Mouse (Mus musculus) hindbrain, embryonic 12.5 days (tissue): ENCODE measurements at regions not wholly inside any gene's neighbourhood (a gene's known extent, or its start where the extent isn't known, plus 50 kb on each side); places are given as distances from the start of the nearest gene placed in this dataset.

Experiments
- ATAC-seq: fragments of 200-750 bp; cut with Nextera tagmentation; 2 replicates; pipeline ENCODE4 v1.8.0; 2017; ENCODE audit warnings: moderate TSS enrichment; ENCODE audit not compliant: low FRiP score
- H3K27ac ChIP-seq: fragments of 300-500 bp; sonication (generic); 2 replicates; pipeline ENCODE4 v1.5.1; 2016; ENCODE audit warnings: mild to moderate bottlenecking
- H3K27me3 ChIP-seq: fragments of 300-500 bp; sonication (generic); 2 replicates; pipeline ENCODE4 v1.6.1; 2016; ENCODE audit warnings: mild to moderate bottlenecking
- H3K36me3 ChIP-seq: fragments of 300-500 bp; sonication (generic); 2 replicates; pipeline ENCODE4 v1.6.1; 2016; ENCODE audit warnings: mild to moderate bottlenecking
- H3K4me1 ChIP-seq: fragments of 300-500 bp; sonication (generic); 2 replicates; pipeline ENCODE4 v1.6.1; 2016
- H3K4me2 ChIP-seq: fragments of 300-500 bp; sonication (generic); replicated peaks from 2 replicates; pipeline ENCODE4 v1.6.1; 2016; ENCODE audit warnings: mild to moderate bottlenecking
- H3K4me3 ChIP-seq: fragments of 300-500 bp; sonication (generic); 2 replicates; pipeline ENCODE4 v1.5.1; 2016; ENCODE audit warnings: mild to moderate bottlenecking
- H3K9ac ChIP-seq: fragments of 300-500 bp; sonication (generic); 2 replicates; pipeline ENCODE4 v1.6.1; 2016; ENCODE audit warnings: mild to moderate bottlenecking, moderate library complexity
- H3K9me3 ChIP-seq: fragments of 300-500 bp; sonication (generic); replicated peaks from 2 replicates; pipeline ENCODE4 v1.6.1; 2016; ENCODE audit warnings: mild to moderate bottlenecking
- WGBS: fragments of 180-500 bp; shearing (Covaris S2); methylation state at CpG from one replicate; pipeline ENCODE4 v1.1.7; 2016; 5-methylcytosine and 5-hydroxymethylcytosine counted together

DNA sequence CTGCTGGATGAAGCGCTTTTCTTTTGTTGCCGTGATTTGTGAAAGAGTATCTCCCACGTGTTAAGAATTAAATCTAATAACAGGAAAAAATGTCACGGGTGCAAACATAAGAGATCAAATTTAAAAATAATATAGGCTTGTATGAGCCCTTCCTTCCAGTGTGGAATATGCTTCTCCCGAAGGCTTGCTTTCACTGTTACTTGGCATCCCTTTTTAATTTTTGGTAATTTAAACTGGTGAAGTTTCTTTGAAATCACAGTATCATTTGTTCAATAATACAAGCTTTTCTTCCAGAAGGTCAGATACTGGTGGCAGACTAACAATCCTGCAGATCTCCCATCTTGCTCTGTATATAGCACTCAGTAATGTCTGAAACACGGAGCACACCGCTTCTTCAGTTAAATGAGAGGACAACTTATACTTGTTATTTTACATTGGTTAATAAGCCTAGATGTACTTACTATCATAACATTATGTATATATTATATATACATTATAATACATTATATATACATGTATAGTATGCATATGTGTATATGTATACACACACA, 98.2 kb downstream of the Plk2 start:
- Histone ChIP-seq H3K4me2 (peak overlapping the region; percentile 33), H3K9ac (no peak overlapping the region), H3K9me3 (no peaks in the 10 kb centered on the region), H3K4me1 (peaks cover 6% of the 10 kb centered on the region), H3K36me3 (no peaks in the 10 kb centered on the region), H3K27ac (peak overlapping the region; percentile 50; the same call in 1 of the 2 replicates), H3K4me3 (no peak overlapping the region), H3K27me3 (no peaks in the 10 kb centered on the region)
- 60% methylated on average over 7 of the region's 7 CpGs for WGBS
- peak; percentile 57 for ATAC-seq

DNA sequence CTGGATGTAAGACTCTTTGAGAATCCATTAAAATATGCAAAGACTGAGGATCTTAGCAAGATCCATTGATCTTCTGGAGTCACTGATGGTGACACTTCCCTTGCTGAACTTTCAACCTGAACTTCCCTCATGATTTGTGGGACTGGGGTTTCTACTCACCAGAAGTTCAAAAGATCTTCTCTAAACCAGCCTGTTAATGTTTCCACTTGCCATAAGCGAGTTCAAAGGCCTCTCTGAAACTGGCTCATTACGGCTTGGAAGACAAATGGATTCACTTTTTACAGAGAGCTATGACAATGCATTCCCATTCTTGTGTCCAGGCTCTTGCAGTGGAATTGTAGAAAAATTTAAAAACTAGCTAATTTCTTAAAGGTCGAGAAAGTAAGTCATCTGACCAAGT, 102.6 kb downstream of the Plk2 start:
- Histone ChIP-seq H3K4me1 (peaks cover 6% of the 10 kb centered on the region), H3K4me3 (no peak overlapping the region), H3K27me3 (no peaks in the 10 kb centered on the region), H3K9me3 (no peaks in the 10 kb centered on the region), H3K27ac (no peak overlapping the region), H3K4me2 (no peak overlapping the region), H3K36me3 (no peaks in the 10 kb centered on the region), H3K9ac (no peak overlapping the region)
- WGBS = 87% methylated on average over 3 of the region's 3 CpGs
- ATAC-seq = no peak

DNA sequence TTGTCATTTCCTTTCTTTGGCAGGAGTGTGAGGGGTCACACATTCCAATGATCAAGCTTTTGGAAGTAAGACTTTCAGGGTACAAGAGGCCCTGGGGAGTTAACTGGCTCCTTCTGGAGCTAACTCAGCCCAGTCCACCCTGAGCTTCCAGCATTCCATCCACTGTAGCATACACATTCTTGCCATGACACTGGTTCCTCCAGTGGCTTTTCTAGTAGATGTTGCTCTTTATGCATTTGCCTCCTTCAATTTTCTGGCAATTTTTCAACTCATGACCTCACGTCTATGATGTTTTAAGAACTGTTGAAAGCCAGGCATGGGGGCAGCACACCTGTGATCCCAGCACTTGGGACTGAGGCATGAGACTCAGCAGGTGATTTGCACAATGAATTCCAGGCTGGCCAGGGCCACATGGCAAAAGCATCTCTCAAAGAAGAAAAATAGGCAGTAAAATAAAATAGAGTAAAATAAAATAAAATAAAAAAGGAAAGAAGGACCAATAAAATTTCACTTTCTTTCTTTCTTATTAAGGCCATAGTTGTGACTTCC, 113.0 kb downstream of the Plk2 start:
- no peaks in the 10 kb centered on the region for H3K27me3 ChIP-seq
- no peak overlapping the region for H3K27ac ChIP-seq
- no peaks in the 10 kb centered on the region for H3K4me1 ChIP-seq
- 73% methylated on average over 1 of the region's 1 CpGs for WGBS
- no peak overlapping the region for H3K9ac ChIP-seq
- ATAC-seq = no peak
- H3K4me3 ChIP-seq = no peak overlapping the region
- no peak overlapping the region for H3K4me2 ChIP-seq
- no peaks in the 10 kb centered on the region for H3K36me3 ChIP-seq
- peaks cover 4% of the 10 kb centered on the region for H3K9me3 ChIP-seq

- ATAC-seq = no peak
- Histone ChIP-seq H3K36me3 (no peaks in the 10 kb centered on the region), H3K9me3 (no peaks in the 10 kb centered on the region), H3K9ac (no peak overlapping the region), H3K27ac (no peak overlapping the region), H3K4me3 (no peak overlapping the region), H3K27me3 (no peaks in the 10 kb centered on the region), H3K4me2 (no peak overlapping the region), H3K4me1 (no peaks in the 10 kb centered on the region)
- WGBS = 88% methylated on average over 8 of the region's 8 CpGs
These were observed 123.1 kb downstream of the Plk2 start for GRCm38 (mm10) chr13:110517986-110518385.

DNA sequence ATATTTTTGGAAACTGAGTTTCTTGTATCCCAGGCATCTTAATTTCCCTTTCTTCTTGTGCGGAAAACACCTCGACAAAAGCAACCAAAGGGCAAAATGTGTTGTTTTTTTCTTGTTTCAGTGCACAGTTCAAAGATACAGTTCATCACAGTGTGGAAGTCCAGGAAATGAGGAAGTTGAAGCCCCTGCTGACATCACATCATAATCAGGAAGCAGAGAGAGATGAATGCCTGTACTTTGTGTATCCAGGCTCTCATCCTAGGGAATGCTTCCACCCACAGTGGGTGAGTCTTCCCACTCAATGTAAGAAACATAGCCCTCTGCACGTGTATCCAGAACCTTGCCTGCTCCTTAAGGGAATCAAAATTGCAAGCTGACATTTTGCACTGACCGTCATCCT, 128.1 kb downstream of the Plk2 start:
- H3K27me3 ChIP-seq = no peaks in the 10 kb centered on the region
- H3K4me3 ChIP-seq = no peak overlapping the region
- no peak overlapping the region for H3K9ac ChIP-seq
- ATAC-seq = no peak
- H3K27ac ChIP-seq = no peak overlapping the region
- H3K4me2 ChIP-seq = no peak overlapping the region
- no peaks in the 10 kb centered on the region for H3K9me3 ChIP-seq
- H3K4me1 ChIP-seq = no peaks in the 10 kb centered on the region
- 88% methylated on average over 4 of the region's 4 CpGs for WGBS
- no peaks in the 10 kb centered on the region for H3K36me3 ChIP-seq

DNA sequence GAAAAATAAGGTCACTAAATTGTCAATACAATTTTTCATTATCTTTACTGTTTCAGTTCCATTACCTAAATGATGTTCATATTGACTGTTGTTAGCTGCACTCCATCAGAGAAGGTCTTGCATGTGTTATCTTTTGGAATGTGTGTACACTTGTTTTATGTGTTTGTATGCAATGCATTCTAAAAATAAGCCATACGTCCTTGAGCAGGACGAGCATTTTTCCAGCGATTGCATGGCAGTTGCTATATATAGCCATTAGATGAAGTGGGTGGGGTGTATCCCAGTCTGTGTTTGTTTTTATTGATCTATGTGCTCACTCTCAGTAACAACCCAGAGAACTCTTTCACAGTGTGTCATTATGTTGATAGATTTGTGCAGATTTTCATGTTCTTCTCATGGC, 132.8 kb downstream of the Plk2 start:
- no peak overlapping the region for H3K4me2 ChIP-seq
- no peak overlapping the region for H3K9ac ChIP-seq
- no peak overlapping the region for H3K27ac ChIP-seq
- no peaks in the 10 kb centered on the region for H3K4me1 ChIP-seq
- H3K9me3 ChIP-seq = no peaks in the 10 kb centered on the region
- ATAC-seq = no peak
- no peaks in the 10 kb centered on the region for H3K27me3 ChIP-seq
- 88% methylated on average over 3 of the region's 3 CpGs for WGBS
- H3K36me3 ChIP-seq = no peaks in the 10 kb centered on the region
- H3K4me3 ChIP-seq = no peak overlapping the region

DNA sequence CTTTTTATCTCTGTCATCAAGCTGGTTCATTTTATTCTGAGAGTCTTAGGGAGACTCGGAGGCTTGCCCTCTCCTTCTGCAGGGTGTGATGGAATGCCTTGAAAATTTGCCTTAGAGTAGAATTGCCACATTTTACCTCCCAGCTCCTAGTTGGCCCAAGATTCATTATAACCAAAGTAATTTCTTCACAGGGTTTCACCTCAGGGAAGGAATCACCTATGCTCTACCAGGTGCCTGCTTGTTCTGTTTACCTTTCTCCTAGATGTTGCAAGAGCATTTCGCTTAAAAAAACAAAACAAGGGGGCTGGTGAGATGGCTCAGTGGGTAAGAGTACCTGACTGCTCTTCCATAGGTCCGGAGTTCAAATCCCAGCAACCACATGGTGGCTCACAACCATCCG, 134.8 kb downstream of the Plk2 start:
- no peak overlapping the region for H3K27ac ChIP-seq
- no peak overlapping the region for H3K4me3 ChIP-seq
- H3K9me3 ChIP-seq = no peaks in the 10 kb centered on the region
- H3K9ac ChIP-seq = no peak overlapping the region
- 93% methylated on average over 4 of the region's 4 CpGs for WGBS
- H3K27me3 ChIP-seq = no peaks in the 10 kb centered on the region
- H3K4me2 ChIP-seq = no peak overlapping the region
- no peaks in the 10 kb centered on the region for H3K36me3 ChIP-seq
- no peaks in the 10 kb centered on the region for H3K4me1 ChIP-seq
- no peak for ATAC-seq

DNA sequence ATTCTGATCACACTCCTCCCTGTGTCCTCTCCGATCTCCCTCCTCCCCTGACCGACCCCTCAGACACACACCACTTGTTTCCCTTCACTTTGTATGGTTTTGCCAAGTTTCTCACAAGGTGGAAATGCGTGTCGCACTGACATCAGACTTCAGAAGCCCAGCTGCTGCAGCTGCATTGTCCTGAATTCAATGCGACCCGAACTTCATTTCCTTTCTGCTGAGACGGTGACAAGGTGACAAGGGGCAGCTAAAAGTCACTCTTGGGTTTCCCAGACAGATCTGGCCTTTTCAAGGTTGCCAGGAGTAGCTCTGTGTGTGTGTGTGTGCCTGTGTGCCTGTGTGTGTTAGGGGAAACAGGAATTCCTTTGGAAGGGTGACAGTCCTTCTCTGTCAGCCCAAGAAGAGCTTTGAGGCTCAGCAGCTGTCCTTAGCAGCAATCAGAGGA, 139.5 kb downstream of the Plk2 start:
- Histone ChIP-seq H3K36me3 (no peaks in the 10 kb centered on the region), H3K27ac (no peak overlapping the region), H3K9me3 (no peaks in the 10 kb centered on the region), H3K9ac (no peak overlapping the region), H3K27me3 (no peaks in the 10 kb centered on the region), H3K4me3 (no peak overlapping the region), H3K4me1 (no peaks in the 10 kb centered on the region), H3K4me2 (no peak overlapping the region)
- no peak for ATAC-seq
- 29% methylated on average over 7 of the region's 7 CpGs for WGBS

DNA sequence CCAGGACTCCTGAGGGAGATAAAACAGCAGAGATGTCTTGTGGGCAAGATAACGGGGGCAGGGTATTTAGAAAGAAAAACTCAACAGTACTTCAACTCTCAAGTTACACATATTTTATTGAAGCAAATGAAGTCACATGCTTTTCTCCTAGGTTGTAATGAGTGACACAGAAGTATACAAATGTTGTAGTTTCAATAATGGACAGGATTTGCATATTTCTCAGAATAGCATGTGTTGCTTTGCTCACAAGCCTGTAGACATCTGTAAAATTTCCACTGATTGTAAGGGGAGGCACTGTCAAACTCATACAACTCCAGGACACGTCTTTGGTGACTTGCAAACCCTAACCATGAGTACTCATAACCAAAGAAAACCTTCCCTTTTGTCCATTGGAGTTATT, 140.9 kb downstream of the Plk2 start:
- ATAC-seq = no peak
- H3K36me3 ChIP-seq = no peaks in the 10 kb centered on the region
- H3K27ac ChIP-seq = no peak overlapping the region
- WGBS = 73% methylated on average over 2 of the region's 2 CpGs
- H3K4me2 ChIP-seq = no peak overlapping the region
- H3K4me1 ChIP-seq = no peaks in the 10 kb centered on the region; the same call in 1 of the 2 replicates
- H3K9me3 ChIP-seq = no peaks in the 10 kb centered on the region
- H3K4me3 ChIP-seq = no peak overlapping the region
- H3K9ac ChIP-seq = no peak overlapping the region
- H3K27me3 ChIP-seq = no peaks in the 10 kb centered on the region

DNA sequence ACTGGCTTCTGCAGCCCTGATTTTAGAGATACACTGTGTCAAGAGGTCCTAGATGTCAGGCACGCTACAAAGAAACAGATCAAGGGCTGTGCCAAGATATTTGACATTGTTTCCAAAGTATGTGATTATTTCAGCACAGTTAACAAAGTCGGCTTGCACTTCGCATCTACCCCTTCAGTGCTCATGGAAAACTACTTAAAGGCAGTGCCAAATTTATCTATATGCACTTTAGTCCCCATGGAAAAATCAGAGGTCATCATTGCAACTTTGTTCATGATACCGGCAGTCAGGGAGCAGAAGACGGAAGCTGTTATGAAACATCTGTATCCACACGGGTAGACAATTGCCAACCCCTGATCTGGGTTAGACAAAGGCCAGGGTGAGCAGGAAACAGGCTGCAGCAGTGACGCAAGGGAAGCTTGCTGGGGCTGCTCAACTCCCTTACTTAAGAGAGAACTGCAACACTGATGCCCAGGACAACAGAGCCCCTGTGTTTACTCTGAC, 143.2 kb downstream of the Plk2 start:
- no peak for ATAC-seq

GRCm38 (mm10) chr13:110540543-110541265, 145.9 kb downstream of the Plk2 start:
- H3K9me3 ChIP-seq = no peaks in the 10 kb centered on the region
- no peak overlapping the region for H3K4me3 ChIP-seq
- WGBS = 55% methylated on average over 13 of the region's 13 CpGs
- ATAC-seq = no peak
- no peak overlapping the region for H3K27ac ChIP-seq
- no peaks in the 10 kb centered on the region for H3K27me3 ChIP-seq
- no peak overlapping the region for H3K9ac ChIP-seq
- no peak overlapping the region for H3K4me2 ChIP-seq
- no peaks in the 10 kb centered on the region; the same call in 1 of the 2 replicates for H3K4me1 ChIP-seq
- no peaks in the 10 kb centered on the region for H3K36me3 ChIP-seq

More for the DNA sequence above, 143.2 kb downstream of the Plk2 start:
- Histone ChIP-seq H3K27me3 (no peaks in the 10 kb centered on the region), H3K27ac (no peak overlapping the region), H3K9me3 (no peaks in the 10 kb centered on the region), H3K9ac (no peak overlapping the region), H3K4me3 (no peak overlapping the region), H3K36me3 (no peaks in the 10 kb centered on the region), H3K4me2 (no peak overlapping the region), H3K4me1 (no peaks in the 10 kb centered on the region; the same call in 1 of the 2 replicates)
- 64% methylated on average over 7 of the region's 7 CpGs for WGBS

GRCm38 (mm10) chr13:110541288-110542148, 146.7 kb downstream of the Plk2 start:
- WGBS = 91% methylated on average over 5 of the region's 5 CpGs

More at GRCm38 (mm10) chr13:110541288-110542148, 146.7 kb downstream of the Plk2 start:
- Histone ChIP-seq H3K9me3 (no peaks in the 10 kb centered on the region), H3K27ac (no peak overlapping the region), H3K27me3 (no peaks in the 10 kb centered on the region), H3K9ac (no peak overlapping the region), H3K4me1 (no peaks in the 10 kb centered on the region; the same call in 1 of the 2 replicates), H3K36me3 (no peaks in the 10 kb centered on the region), H3K4me3 (no peak overlapping the region), H3K4me2 (no peak overlapping the region)
- no peak for ATAC-seq
